Mouse (Mus musculus) cerebellum, postnatal 4 days (tissue): ENCODE measurements around the gene 4930519P11Rik.
A peak's percentile ranks its signal among the peaks of the same experiment; 100 is the strongest.

Experiments used
- DNase-seq, 2 experiments: peaks; one replicate each; pipeline ENCODE4 v3.0.0; 2022; ENCODE audit warnings: low spot score in 2 of 2, mixed read lengths in 1 of 2

4930519P11Rik gene

GRCm38 (mm10) chr2:154632203-154632780 lies 19.1 kb upstream of the 4930519P11Rik start:
- no peak for DNase-seq

- DNase-seq, result no peak
These were observed 17.3 kb upstream of the 4930519P11Rik start for GRCm38 (mm10) chr2:154630531-154630930.

GRCm38 (mm10) chr2:154624137-154624536 lies 10.9 kb upstream of the 4930519P11Rik start:
- no peak for DNase-seq

GRCm38 (mm10) chr2:154621684-154622083 lies 8.4 kb upstream of the 4930519P11Rik start:
- no peak for DNase-seq

- no peak for DNase-seq
These were observed 3.8 kb upstream of the 4930519P11Rik start for GRCm38 (mm10) chr2:154617061-154617460.

- no peak for DNase-seq
These were observed 2.4 kb upstream of the 4930519P11Rik start for GRCm38 (mm10) chr2:154615674-154616073.

GRCm38 (mm10) chr2:154614841-154615576 lies 1.8 kb upstream of the 4930519P11Rik start:
- DNase-seq, result no peak

GRCm38 (mm10) chr2:154609050-154609767 lies 4.0 kb downstream of the 4930519P11Rik start:
- DNase-seq, result no peak

GRCm38 (mm10) chr2:154606965-154607364 lies 6.3 kb downstream of the 4930519P11Rik start:
- no peak for DNase-seq

GRCm38 (mm10) chr2:154604156-154604555 lies 9.1 kb downstream of the 4930519P11Rik start:
- DNase-seq, result no peak

- peak; percentile 99 to 100 for DNase-seq
These were observed 9.5 kb downstream of the 4930519P11Rik start, which contains the start of gene Pxmp4 for GRCm38 (mm10) chr2:154603638-154604153. Pxmp4 (minus strand) TSS chr2:154603708.

- DNase-seq, result no peak
These were observed 10.1 kb downstream of the 4930519P11Rik start for GRCm38 (mm10) chr2:154603007-154603637.

- no peak for DNase-seq
These were observed 11.9 kb downstream of the 4930519P11Rik start for GRCm38 (mm10) chr2:154601324-154601723.

GRCm38 (mm10) chr2:154600586-154600985 lies 12.7 kb downstream of the 4930519P11Rik start:
- DNase-seq, result no peak

- no peak for DNase-seq
These were observed 15.8 kb downstream of the 4930519P11Rik start for GRCm38 (mm10) chr2:154597399-154597798.

GRCm38 (mm10) chr2:154595775-154596174 lies 17.5 kb downstream of the 4930519P11Rik start:
- peak in 1 of 2 experiments; percentile 54 for DNase-seq

GRCm38 (mm10) chr2:154593025-154593424 lies 20.2 kb downstream of the 4930519P11Rik start:
- no peak for DNase-seq

- DNase-seq, result no peak
These were observed 22.0 kb downstream of the 4930519P11Rik start for GRCm38 (mm10) chr2:154591239-154591638.

- no peak for DNase-seq
These were observed 24.2 kb downstream of the 4930519P11Rik start for GRCm38 (mm10) chr2:154589051-154589450.

GRCm38 (mm10) chr2:154586405-154586804 lies 26.8 kb downstream of the 4930519P11Rik start:
- peak; percentile 51 to 80 for DNase-seq

- peak in 1 of 2 experiments; percentile 42 for DNase-seq
These were observed 28.2 kb downstream of the 4930519P11Rik start for GRCm38 (mm10) chr2:154584931-154585601.
